Mouse (Mus musculus) neutrophil, adult 83 days (primary cell): ENCODE results near the gene Il12rb2. TPM values are rescaled to one million over a fixed set of nuclear protein-coding genes. Genes with fewer than 3 reads are reported as not detected.

Experiments used
- total RNA-seq, 2 experiments: library from RNA; stranded (reverse); gene quantifications; one replicate each; pipeline ENCODE4 v1.2.4; 2023

Gene Il12rb2
- 1 to 10 TPM; 2.4 to 2.8 TPM for total RNA-seq

DNA sequence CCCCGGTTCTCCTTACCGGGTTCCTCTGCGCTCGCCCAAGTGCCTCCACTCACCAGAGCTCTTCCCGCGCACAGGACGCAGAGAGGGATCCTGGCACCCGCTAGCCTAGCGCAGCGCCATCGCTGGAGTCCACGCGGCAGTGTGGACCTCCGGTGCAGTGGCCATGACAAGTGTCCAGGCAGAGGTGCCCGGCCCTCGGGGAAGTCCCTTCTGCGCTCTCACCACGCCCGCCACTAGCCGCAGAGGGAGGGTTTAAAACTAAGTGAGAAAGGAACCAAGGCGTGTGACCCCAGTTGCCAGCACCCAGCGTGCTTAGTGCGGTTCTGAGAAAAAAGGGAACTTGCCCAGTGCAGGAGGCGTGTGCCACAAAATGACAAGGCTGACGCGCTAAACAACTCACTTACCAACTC lies at the start of gene Il12rb2:
Gene Il12rb2 (minus strand): TSS at position 207 of the 410 bp plus-strand sequence.

Other genes starting within 250 kb of the Il12rb2 start
- gene Serbp1, start 138.0 kb downstream of the Il12rb2 start, total RNA-seq: 100 to 1,000 TPM; 160 to 173 TPM
- gene Il23r, start 115.7 kb upstream of the Il12rb2 start, total RNA-seq: not detected
- 10 to 100 TPM; 26.6 to 42.2 TPM for gene Tacstd2, start 159.6 kb upstream of the Il12rb2 start, total RNA-seq